Mouse (Mus musculus) heart, embryonic 16.5 days (tissue): ENCODE measurements around the gene Ttll11. TPM values are rescaled to one million over a fixed set of nuclear protein-coding genes. Genes with fewer than 3 reads are reported as not detected.
A peak's percentile ranks its signal among the peaks of the same experiment; 100 is the strongest.

Source experiments
- ATAC-seq: fragments of 200-750 bp; cut with Nextera tagmentation; replicated peaks from 2 replicates; pipeline ENCODE4 v1.8.0; 2017; ENCODE audit warnings: moderate number of reproducible peaks; ENCODE audit not compliant: insufficient read depth, low FRiP score; ENCODE audit errors: extremely low read depth
- H3K27ac ChIP-seq: fragments of 300-500 bp; sonication (generic); 2 replicates; pipeline ENCODE4 v1.5.1; 2014; ENCODE audit warnings: mild to moderate bottlenecking, low read length, control low read depth, moderate library complexity
- H3K27me3 ChIP-seq: fragments of 300-500 bp; sonication (generic); 2 replicates; pipeline ENCODE4 v1.6.1; 2014; ENCODE audit warnings: low read length, mixed read lengths; ENCODE audit not compliant: control insufficient read depth, insufficient read depth
- H3K36me3 ChIP-seq: fragments of 300-500 bp; sonication (generic); 2 replicates; pipeline ENCODE4 v1.6.1; 2014; ENCODE audit not compliant: control insufficient read depth, insufficient read depth
- H3K4me1 ChIP-seq: fragments of 300-500 bp; sonication (generic); 2 replicates; pipeline ENCODE4 v1.6.1; 2014; ENCODE audit warnings: low read length, mixed read lengths; ENCODE audit not compliant: control insufficient read depth, insufficient read depth
- H3K4me2 ChIP-seq: fragments of 300-500 bp; sonication (generic); 2 replicates; pipeline ENCODE4 v1.6.1; 2014; ENCODE audit warnings: low read depth, mild to moderate bottlenecking, control low read depth, low read length
- H3K4me3 ChIP-seq: fragments of 300-500 bp; sonication (generic); 2 replicates; pipeline ENCODE4 v1.5.1; 2014; ENCODE audit warnings: mild to moderate bottlenecking, control low read depth, low read length
- H3K9ac ChIP-seq: fragments of 300-500 bp; sonication (generic); 2 replicates; pipeline ENCODE4 v1.6.1; 2014; ENCODE audit warnings: low read length, control low read depth
- H3K9me3 ChIP-seq: fragments of 300-500 bp; sonication (generic); replicated peaks from 2 replicates; pipeline ENCODE4 v1.6.1; 2016; ENCODE audit warnings: low read length; ENCODE audit not compliant: control insufficient read depth
- WGBS: fragments of 180-500 bp; shearing (Covaris S2); extraction: QIAGEN DNeasy Blood & Tissue Kit; methylation state at CpG from one replicate; pipeline ENCODE4 v1.1.7; 2014; 5-methylcytosine and 5-hydroxymethylcytosine counted together
- polyA plus RNA-seq: library from polyadenylated mRNA; unstranded; fragments of >200 nt; fragmentation: Nextera tagmentation; extraction: Ambion mirVana; gene quantifications from 2 replicates; pipeline ENCODE4 v1.2.1, GENCODE M21; 2015

The Ttll11 gene
- polyA plus RNA-seq, 1 experiment from 2014 or later: 0.80 TPM

DNA sequence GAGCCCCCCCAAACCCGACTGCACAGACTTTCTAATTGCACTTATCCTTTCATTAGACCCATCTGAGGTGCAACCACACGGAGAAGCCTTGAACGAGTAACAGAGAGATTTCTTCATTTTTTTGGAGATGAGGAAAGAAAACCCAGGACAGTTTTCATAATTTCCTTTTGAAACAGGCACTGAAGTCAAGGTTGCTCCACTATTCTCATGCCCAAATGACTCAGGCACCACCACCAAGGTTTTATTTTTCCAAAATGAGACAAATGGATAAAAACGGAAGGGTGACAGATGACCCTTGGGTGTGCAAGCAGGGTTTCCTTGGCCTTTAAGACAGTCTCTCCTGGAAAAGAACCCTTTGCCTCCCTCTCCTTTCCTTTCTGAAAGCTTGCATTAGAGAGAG lies 54.8 kb downstream of the Ttll11 start:
- WGBS: 69% methylated on average over 4 of the region's 4 CpGs

DNA sequence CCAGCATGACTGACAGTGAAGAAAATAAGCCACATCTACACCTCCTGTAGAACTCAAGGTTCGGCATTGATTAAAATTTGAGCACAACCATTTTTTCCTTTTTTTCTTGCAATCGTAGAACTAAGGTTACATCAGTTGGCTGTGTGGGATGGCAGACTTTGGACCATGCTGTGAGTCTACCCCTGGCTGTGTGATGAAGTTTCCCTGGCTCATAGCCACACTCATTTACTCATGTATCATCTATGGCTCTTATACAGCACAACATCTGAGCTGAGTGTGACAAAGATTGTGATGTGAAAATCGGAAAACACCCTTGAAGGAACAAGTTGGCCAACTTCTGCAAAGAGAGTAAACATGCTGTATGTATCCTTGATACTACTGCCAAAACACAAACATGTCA lies 56.8 kb downstream of the Ttll11 start:
- H3K4me2 ChIP-seq: no peak overlapping the region
- 75% methylated on average over 3 of the region's 3 CpGs for WGBS
- H3K36me3 ChIP-seq: no peaks in the 10 kb centered on the region
- ATAC-seq: no peak
- peaks cover 2% of the 10 kb centered on the region for H3K4me1 ChIP-seq
- H3K4me3 ChIP-seq: no peak overlapping the region
- H3K27me3 ChIP-seq: no peaks in the 10 kb centered on the region
- no peaks in the 10 kb centered on the region for H3K9me3 ChIP-seq
- H3K9ac ChIP-seq: no peak overlapping the region
- H3K27ac ChIP-seq: no peak overlapping the region

More for the DNA sequence above, 54.8 kb downstream of the Ttll11 start:
- H3K4me1 ChIP-seq: peaks cover 4% of the 10 kb centered on the region
- no peaks in the 10 kb centered on the region for H3K9me3 ChIP-seq
- no peak overlapping the region for H3K9ac ChIP-seq
- H3K36me3 ChIP-seq: no peaks in the 10 kb centered on the region
- no peak for ATAC-seq
- H3K4me3 ChIP-seq: no peak overlapping the region
- H3K4me2 ChIP-seq: no peak overlapping the region
- H3K27ac ChIP-seq: no peak overlapping the region
- no peaks in the 10 kb centered on the region for H3K27me3 ChIP-seq

DNA sequence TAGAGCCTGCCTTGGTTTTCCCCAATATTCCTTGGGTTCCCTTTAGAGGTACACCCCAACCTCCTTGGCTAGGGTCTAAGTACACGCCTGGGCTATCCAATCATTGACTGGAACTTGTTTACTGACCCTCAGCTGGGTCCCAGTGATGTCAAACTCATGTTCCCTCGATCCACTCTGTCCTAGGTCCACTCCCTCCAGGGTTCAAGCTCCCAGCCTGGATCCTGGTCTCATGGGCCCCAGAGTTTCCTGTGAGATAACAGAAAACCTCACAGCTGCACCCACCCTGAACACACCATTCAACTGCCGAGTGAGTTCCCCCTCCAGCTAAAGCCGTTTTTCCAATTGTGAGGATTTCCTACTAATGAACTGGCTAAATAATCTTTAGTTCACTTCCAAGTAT lies 67.6 kb downstream of the Ttll11 start:
- no peak for ATAC-seq
- Histone ChIP-seq H3K36me3 (no peaks in the 10 kb centered on the region), H3K4me1 (peaks cover 3% of the 10 kb centered on the region; the same call in 1 of the 2 replicates), H3K27ac (no peak overlapping the region), H3K9ac (no peak overlapping the region), H3K4me3 (no peak overlapping the region), H3K4me2 (no peak overlapping the region), H3K27me3 (no peaks in the 10 kb centered on the region), H3K9me3 (no peaks in the 10 kb centered on the region)
- WGBS: 60% methylated on average over 4 of the region's 4 CpGs

DNA sequence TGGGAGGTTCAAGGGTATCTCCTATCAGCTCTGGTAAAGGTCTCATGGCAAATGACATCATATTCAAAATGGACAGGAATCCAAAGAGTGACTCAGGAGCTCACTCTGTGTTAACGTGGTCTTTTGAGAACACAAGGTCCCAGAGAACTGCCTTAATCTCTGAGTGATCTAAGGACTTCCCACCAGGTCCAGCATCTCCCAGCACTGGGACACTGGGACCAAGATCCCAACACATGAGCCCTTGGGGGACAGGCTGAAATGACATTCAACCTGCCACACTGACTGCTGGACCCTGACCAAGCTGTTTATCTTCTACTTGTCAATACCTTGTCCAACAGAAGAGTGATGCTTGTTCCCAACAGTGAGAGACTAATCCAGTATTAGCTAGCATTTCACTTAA lies 68.0 kb downstream of the Ttll11 start:
- no peak for ATAC-seq
- H3K4me1 ChIP-seq: peaks cover 7% of the 10 kb centered on the region
- 54% methylated on average over 1 of the region's 1 CpGs for WGBS
- H3K27ac ChIP-seq: no peak overlapping the region
- H3K4me3 ChIP-seq: no peak overlapping the region
- no peaks in the 10 kb centered on the region for H3K36me3 ChIP-seq
- no peaks in the 10 kb centered on the region for H3K9me3 ChIP-seq
- H3K27me3 ChIP-seq: no peaks in the 10 kb centered on the region
- H3K9ac ChIP-seq: no peak overlapping the region
- H3K4me2 ChIP-seq: no peak overlapping the region

DNA sequence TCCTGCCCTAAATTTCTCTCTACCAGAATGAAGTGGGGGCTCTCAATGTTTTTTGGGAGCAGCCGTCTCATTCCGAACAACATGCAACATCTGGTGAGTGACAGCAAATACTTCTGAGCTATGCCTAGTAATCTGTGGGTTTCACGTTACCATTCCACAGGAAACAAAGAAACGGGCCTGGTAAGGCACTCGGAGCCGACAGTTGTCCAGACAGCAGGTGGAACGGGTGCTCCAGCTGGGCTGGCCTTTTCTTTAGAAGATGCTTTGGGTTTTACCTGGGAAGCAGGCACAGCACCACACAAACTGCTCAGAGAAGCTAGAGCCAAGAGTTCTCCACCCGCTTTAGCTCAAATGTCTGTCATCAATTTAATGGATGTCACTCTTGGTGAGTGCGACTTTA lies 69.0 kb downstream of the Ttll11 start:
- Histone ChIP-seq H3K4me3 (no peak overlapping the region), H3K4me2 (no peak overlapping the region), H3K9me3 (no peaks in the 10 kb centered on the region), H3K27me3 (no peaks in the 10 kb centered on the region), H3K4me1 (peaks cover 12% of the 10 kb centered on the region), H3K9ac (no peak overlapping the region), H3K27ac (no peak overlapping the region), H3K36me3 (no peaks in the 10 kb centered on the region)
- WGBS: 64% methylated on average over 9 of the region's 9 CpGs
- no peak for ATAC-seq

DNA sequence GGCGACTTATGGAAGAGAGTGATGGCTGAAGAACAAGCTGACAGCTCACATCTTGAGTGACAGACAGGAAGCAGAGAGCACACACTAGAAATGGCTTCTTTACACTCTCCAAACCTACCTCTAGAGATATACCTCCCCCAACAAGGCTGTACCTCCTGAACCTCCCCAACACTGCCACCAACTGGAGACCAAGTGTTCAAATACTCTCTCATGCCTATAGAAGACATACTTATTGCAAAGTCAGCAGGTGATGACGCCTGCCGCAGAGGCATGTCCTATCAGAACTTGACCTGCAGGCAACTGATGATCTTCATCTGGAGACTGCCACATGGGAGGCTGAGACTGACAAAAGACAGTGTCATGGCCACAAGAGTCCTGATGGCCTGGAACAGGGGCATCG lies 70.4 kb downstream of the Ttll11 start:
- Histone ChIP-seq H3K4me2 (no peak overlapping the region), H3K9me3 (no peaks in the 10 kb centered on the region), H3K27me3 (no peaks in the 10 kb centered on the region), H3K36me3 (no peaks in the 10 kb centered on the region), H3K9ac (no peak overlapping the region), H3K4me3 (no peak overlapping the region), H3K4me1 (peaks cover 13% of the 10 kb centered on the region), H3K27ac (no peak overlapping the region)
- ATAC-seq: no peak
- WGBS: 93% methylated on average over 4 of the region's 4 CpGs

DNA sequence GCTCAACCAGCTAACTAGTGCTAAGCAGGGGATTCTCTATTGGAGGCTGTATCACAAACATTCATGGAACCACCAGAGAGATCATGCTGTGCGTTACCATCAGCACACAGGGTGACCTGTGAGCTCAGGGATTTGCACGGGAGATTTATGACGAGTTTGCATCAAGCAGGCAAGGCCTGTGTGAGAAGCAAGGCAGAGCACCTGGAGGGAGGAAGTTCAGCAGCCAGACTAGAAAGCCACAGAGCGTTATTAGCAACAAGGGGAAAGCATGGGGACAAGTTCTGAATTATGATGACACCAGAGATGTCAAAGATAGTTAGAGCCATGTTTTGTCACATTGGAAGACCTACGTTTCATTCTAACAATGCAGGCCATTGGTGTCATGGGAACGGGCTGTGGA lies 72.1 kb downstream of the Ttll11 start:
- WGBS: 75% methylated on average over 6 of the region's 6 CpGs

DNA sequence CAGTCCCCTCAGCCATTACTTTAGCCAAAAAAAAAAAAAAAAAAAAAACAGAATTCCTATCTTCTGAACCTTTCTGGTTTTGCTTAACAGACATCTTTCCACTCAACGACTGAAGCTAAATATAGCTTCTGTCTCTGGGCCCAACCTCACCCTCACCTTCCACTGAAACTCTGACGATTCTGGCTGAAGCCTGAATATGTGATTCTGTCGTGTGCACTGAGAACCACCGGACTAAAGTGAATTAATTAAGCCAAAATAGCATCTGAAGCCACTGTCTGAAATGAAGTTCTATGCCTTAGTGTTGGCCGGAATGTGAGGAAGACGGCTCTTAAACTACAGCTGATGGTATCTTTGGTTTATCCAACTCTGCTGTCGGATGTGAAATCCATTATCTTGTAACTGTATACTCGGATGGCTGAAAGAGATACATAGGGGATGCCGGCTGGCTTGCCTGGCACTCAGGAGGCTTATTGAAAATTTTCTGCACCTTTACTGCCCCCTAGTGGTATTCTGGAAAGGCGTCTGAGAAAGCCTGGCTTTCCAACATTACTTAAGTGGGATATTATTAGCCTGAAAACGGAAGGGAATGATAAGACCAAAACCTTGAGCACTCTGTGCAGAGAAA lies 73.4 kb downstream of the Ttll11 start:
- Histone ChIP-seq H3K27me3 (no peaks in the 10 kb centered on the region), H3K36me3 (no peaks in the 10 kb centered on the region), H3K4me3 (no peak overlapping the region), H3K9me3 (no peaks in the 10 kb centered on the region), H3K9ac (no peak overlapping the region), H3K27ac (peak overlapping the region; percentile 36; the same call in 1 of the 2 replicates), H3K4me2 (peak overlapping the region; percentile 23; the same call in 1 of the 2 replicates), H3K4me1 (peaks cover 11% of the 10 kb centered on the region)
- WGBS: 8% methylated on average over 11 of the region's 11 CpGs
- ATAC-seq: peak; percentile 71

More for the DNA sequence above, 72.1 kb downstream of the Ttll11 start:
- Histone ChIP-seq H3K4me2 (no peak overlapping the region), H3K9ac (no peak overlapping the region), H3K27me3 (no peaks in the 10 kb centered on the region), H3K36me3 (no peaks in the 10 kb centered on the region), H3K9me3 (no peaks in the 10 kb centered on the region), H3K4me1 (peaks cover 13% of the 10 kb centered on the region), H3K4me3 (no peak overlapping the region), H3K27ac (no peak overlapping the region)
- ATAC-seq: no peak

DNA sequence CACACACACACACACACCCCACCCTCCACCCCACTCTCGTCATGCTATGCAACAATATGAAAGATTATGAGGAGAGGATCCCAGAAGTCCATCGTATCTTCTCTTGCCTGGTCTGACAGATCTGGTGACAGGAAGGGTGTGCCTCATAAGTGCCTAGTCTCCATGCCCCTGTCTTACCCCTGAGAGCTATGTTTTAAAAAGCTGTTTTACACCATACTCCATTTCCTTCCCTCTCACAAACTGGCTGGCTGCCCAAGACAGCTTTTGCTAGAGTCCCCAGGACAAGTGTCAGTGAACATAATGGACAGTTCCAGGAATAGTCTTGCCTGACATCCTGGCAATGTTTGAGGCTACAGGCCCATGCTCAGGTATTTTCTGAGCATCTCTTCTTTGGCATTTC lies 78.9 kb downstream of the Ttll11 start:
- no peak overlapping the region for H3K27ac ChIP-seq
- no peak overlapping the region for H3K4me2 ChIP-seq
- H3K4me3 ChIP-seq: no peak overlapping the region
- H3K9ac ChIP-seq: no peak overlapping the region
- no peaks in the 10 kb centered on the region for H3K36me3 ChIP-seq
- H3K4me1 ChIP-seq: peaks cover 12% of the 10 kb centered on the region
- H3K9me3 ChIP-seq: no peaks in the 10 kb centered on the region
- 25% methylated on average over 2 of the region's 2 CpGs for WGBS
- no peaks in the 10 kb centered on the region for H3K27me3 ChIP-seq
- peak; percentile 40; the same call in 1 of the 2 replicates for ATAC-seq
